Mouse (Mus musculus): Measurements from ENCODE around the gene Pla2g6. TPM values are rescaled to one million over a fixed set of nuclear protein-coding genes. Genes with fewer than 3 reads are reported as not detected.

The Pla2g6 gene
- polyA plus RNA-seq, 2 experiments, result 12.7 to 21.8 TPM

GRCm38 (mm10) chr15:79368861-79369440 is 40.8 kb upstream of the Pla2g6 start:
- Histone ChIP-seq H3K4me1 (ENCODE audit: control insufficient read depth, insufficient read depth, low read length) (no peaks in the 10 kb centered on the region), H3K27ac (replicated peaks; ENCODE audit: low read depth, low read length) (no peak overlapping the region), H3K4me3 (replicated peaks; ENCODE audit: low read length) (no peak overlapping the region), H3K9ac (ENCODE audit: low read depth, low read length, severe bottlenecking) (no peak overlapping the region), H3K4me2 (replicated peaks; ENCODE audit: low read depth, low read length, severe bottlenecking) (no peak overlapping the region), H3K9me3 (ENCODE audit: control insufficient read depth, low read length) (no peaks in the 10 kb centered on the region), H3K36me3 (ENCODE audit: control insufficient read depth, insufficient read depth, low read length) (peaks cover 81% of the 10 kb centered on the region), H3K27me3 (ENCODE audit: control insufficient read depth, insufficient read depth, low read length) (no peaks in the 10 kb centered on the region)
- no peak for ATAC-seq (ENCODE audit: low FRiP score, low read depth)
- no peak for TF ChIP-seq POLR2A (IDR thresholded peaks at IDR 0.05; ENCODE audit: borderline replicate concordance, extremely low read depth, insufficient read depth, insufficient read length)
- no peak for DNase-seq (ENCODE audit: low spot score)
- WGBS, result 87% methylated on average over 8 of the region's 8 CpGs

GRCm38 (mm10) chr15:79368313-79368811 is 40.2 kb upstream of the Pla2g6 start:
- DNase-seq (ENCODE audit: low spot score), result no peak
- Histone ChIP-seq H3K27ac (replicated peaks; ENCODE audit: low read depth, low read length) (no peak overlapping the region), H3K9me3 (ENCODE audit: control insufficient read depth, low read length) (no peaks in the 10 kb centered on the region), H3K36me3 (ENCODE audit: control insufficient read depth, insufficient read depth, low read length) (peaks cover 84% of the 10 kb centered on the region), H3K4me1 (ENCODE audit: control insufficient read depth, insufficient read depth, low read length) (no peaks in the 10 kb centered on the region), H3K4me2 (replicated peaks; ENCODE audit: low read depth, low read length, severe bottlenecking) (no peak overlapping the region), H3K9ac (ENCODE audit: low read depth, low read length, severe bottlenecking) (no peak overlapping the region), H3K4me3 (replicated peaks; ENCODE audit: low read length) (no peak overlapping the region), H3K27me3 (ENCODE audit: control insufficient read depth, insufficient read depth, low read length) (no peaks in the 10 kb centered on the region)
- no peak for TF ChIP-seq POLR2A (IDR thresholded peaks at IDR 0.05; ENCODE audit: borderline replicate concordance, extremely low read depth, insufficient read depth, insufficient read length)
- 77% methylated on average over 14 of the region's 14 CpGs for WGBS
- no peak for ATAC-seq (ENCODE audit: low FRiP score, low read depth)

GRCm38 (mm10) chr15:79366402-79366801 is 38.2 kb upstream of the Pla2g6 start:
- DNase-seq (ENCODE audit: low spot score) (no peak), ATAC-seq (ENCODE audit: low FRiP score, low read depth) (no peak)
- Histone ChIP-seq H3K36me3 (ENCODE audit: control insufficient read depth, insufficient read depth, low read length) (peaks cover 84% of the 10 kb centered on the region), H3K9ac (ENCODE audit: low read depth, low read length, severe bottlenecking) (no peak overlapping the region), H3K9me3 (ENCODE audit: control insufficient read depth, low read length) (no peaks in the 10 kb centered on the region), H3K27me3 (ENCODE audit: control insufficient read depth, insufficient read depth, low read length) (no peaks in the 10 kb centered on the region), H3K4me3 (replicated peaks; ENCODE audit: low read length) (no peak overlapping the region), H3K27ac (replicated peaks; ENCODE audit: low read depth, low read length) (no peak overlapping the region), H3K4me2 (replicated peaks; ENCODE audit: low read depth, low read length, severe bottlenecking) (no peak overlapping the region), H3K4me1 (ENCODE audit: control insufficient read depth, insufficient read depth, low read length) (no peaks in the 10 kb centered on the region)
- no peak for TF ChIP-seq POLR2A (IDR thresholded peaks at IDR 0.05; ENCODE audit: borderline replicate concordance, extremely low read depth, insufficient read depth, insufficient read length)
- WGBS, result 91% methylated on average over 5 of the region's 5 CpGs

GRCm38 (mm10) chr15:79365068-79365467 is 36.9 kb upstream of the Pla2g6 start:
- no peaks in the 10 kb centered on the region for H3K9me3 ChIP-seq (ENCODE audit: control insufficient read depth, low read length)
- 97% methylated on average over 12 of the region's 12 CpGs for WGBS
- H3K36me3 ChIP-seq (ENCODE audit: control insufficient read depth, insufficient read depth, low read length), result peaks cover 87% of the 10 kb centered on the region
- DNase-seq (ENCODE audit: low spot score) (no peak), ATAC-seq (ENCODE audit: low FRiP score, low read depth) (no peak)
- no peak overlapping the region for H3K9ac ChIP-seq (ENCODE audit: low read depth, low read length, severe bottlenecking)
- no peak overlapping the region for H3K4me2 ChIP-seq (replicated peaks; ENCODE audit: low read depth, low read length, severe bottlenecking)
- no peaks in the 10 kb centered on the region for H3K27me3 ChIP-seq (ENCODE audit: control insufficient read depth, insufficient read depth, low read length)
- H3K4me1 ChIP-seq (ENCODE audit: control insufficient read depth, insufficient read depth, low read length), result peaks cover 7% of the 10 kb centered on the region
- no peak overlapping the region for H3K27ac ChIP-seq (replicated peaks; ENCODE audit: low read depth, low read length)
- no peak overlapping the region for H3K4me3 ChIP-seq (replicated peaks; ENCODE audit: low read length)
- no peak for TF ChIP-seq POLR2A (IDR thresholded peaks at IDR 0.05; ENCODE audit: borderline replicate concordance, extremely low read depth, insufficient read depth, insufficient read length)

GRCm38 (mm10) chr15:79364120-79364519 is 35.9 kb upstream of the Pla2g6 start:
- DNase-seq (ENCODE audit: low spot score) (no peak), ATAC-seq (ENCODE audit: low FRiP score, low read depth) (no peak)
- H3K9me3 ChIP-seq (ENCODE audit: control insufficient read depth, low read length), result no peaks in the 10 kb centered on the region
- WGBS, result 70% methylated on average over 6 of the region's 6 CpGs
- H3K9ac ChIP-seq (ENCODE audit: low read depth, low read length, severe bottlenecking), result no peak overlapping the region
- no peak overlapping the region for H3K4me3 ChIP-seq (replicated peaks; ENCODE audit: low read length)
- TF ChIP-seq POLR2A (IDR thresholded peaks at IDR 0.05; ENCODE audit: borderline replicate concordance, extremely low read depth, insufficient read depth, insufficient read length), result no peak
- peaks cover 78% of the 10 kb centered on the region for H3K36me3 ChIP-seq (ENCODE audit: control insufficient read depth, insufficient read depth, low read length)
- no peaks in the 10 kb centered on the region for H3K27me3 ChIP-seq (ENCODE audit: control insufficient read depth, insufficient read depth, low read length)
- H3K4me2 ChIP-seq (replicated peaks; ENCODE audit: low read depth, low read length, severe bottlenecking), result no peak overlapping the region
- no peak overlapping the region; the same call in 1 of the 2 replicates for H3K27ac ChIP-seq (replicated peaks; ENCODE audit: low read depth, low read length)
- H3K4me1 ChIP-seq (ENCODE audit: control insufficient read depth, insufficient read depth, low read length), result peaks cover 10% of the 10 kb centered on the region

Measured in limb, embryonic 14.5 days (tissue).